In genomic region chr4:98444437-98445139, GRCm38 (mm10) we compare ENCODE assay signal across 8 mouse cellular contexts. TPM values are rescaled to one million over a fixed set of nuclear protein-coding genes. Genes with fewer than 3 reads are reported as not detected.
DNase-seq lines count a peak whose midpoint lies in the region; ATAC-seq and TF ChIP-seq lines count a peak whose summit lies in the region.

No protein-coding gene starts in this region.

- no peak for TF ChIP-seq EP300 in liver, embryonic 14.5 days (IDR thresholded peaks at IDR 0.05; ENCODE audit: low read depth)

- TF ChIP-seq POLR2A in cerebellum, adult 2 months (IDR thresholded peaks at IDR 0.05; ENCODE audit: borderline replicate concordance, insufficient read depth, low read length), result no peak
- no peak for TF ChIP-seq POLR2A in kidney, adult 2 months (IDR thresholded peaks at IDR 0.05; ENCODE audit: low read depth, low read length)

- H3K36me3 ChIP-seq in kidney, adult 2 months (ENCODE audit: control insufficient read depth, insufficient read depth, low read length), result peaks cover 1% of the 10 kb centered on the region
- no peaks in the 10 kb centered on the region for H3K36me3 ChIP-seq in liver, embryonic 14.5 days (replicated peaks; ENCODE audit: control insufficient read depth, insufficient read depth, low read depth)
- no peaks in the 10 kb centered on the region for H3K36me3 ChIP-seq in neural tube, embryonic 15.5 days

- no peaks in the 10 kb centered on the region for H3K27me3 ChIP-seq in cerebellum, adult 2 months (ENCODE audit: control insufficient read depth, insufficient read depth, low read length)
- H3K27me3 ChIP-seq in kidney, adult 2 months (replicated peaks; ENCODE audit: control insufficient read depth, insufficient read depth, low read length), result no peaks in the 10 kb centered on the region
- no peaks in the 10 kb centered on the region for H3K27me3 ChIP-seq in liver, embryonic 14.5 days (ENCODE audit: control insufficient read depth, insufficient read depth, low read length)
- H3K27me3 ChIP-seq in neural tube, embryonic 15.5 days (replicated peaks), result no peaks in the 10 kb centered on the region

- H3K4me2 ChIP-seq in liver, embryonic 14.5 days (ENCODE audit: low read depth), result no peak overlapping the region
- no peak overlapping the region for H3K4me2 ChIP-seq in neural tube, embryonic 15.5 days

- 80% methylated on average over 10 of the region's 10 CpGs for WGBS in cerebellum, adult 2 months
- WGBS in kidney, adult 2 months, result 85% methylated on average over 10 of the region's 10 CpGs
- WGBS in liver, embryonic 14.5 days (ENCODE audit: insufficient replicate concordance), result 75% methylated on average over 10 of the region's 10 CpGs
- 89% methylated on average over 10 of the region's 10 CpGs for whole genome bisulfite sequencing in neural tube, embryonic 15.5 days

- ATAC-seq in CD4-positive, CD25-positive, alpha-beta regulatory T cell, adult 4 months, result peak; percentile 80
- ATAC-seq in frontal cortex, adult (ENCODE audit: low TSS enrichment), result peak; percentile 97
- no peak for ATAC-seq in liver, embryonic 14.5 days (ENCODE audit: insufficient read depth)
- ATAC-seq in neural tube, embryonic 15.5 days (ENCODE audit: low FRiP score), result peak; percentile 85
- ATAC-seq in erythroblast, adult 5-6 weeks (replicated peaks; ENCODE audit: low FRiP score, poor library complexity, severe bottlenecking), result no peak

- H3K9ac ChIP-seq in liver, embryonic 14.5 days (replicated peaks), result no peak overlapping the region
- H3K9ac ChIP-seq in neural tube, embryonic 15.5 days (replicated peaks), result no peak overlapping the region

- TF ChIP-seq CTCF in cerebellum, adult 2 months (IDR thresholded peaks at IDR 0.05; ENCODE audit: borderline replicate concordance, insufficient read depth, low read depth, low read length), result peak; percentile 61; the same call in 1 of the 2 replicates
- TF ChIP-seq CTCF in kidney, adult 2 months (conservative IDR thresholded peaks at IDR 0.05; ENCODE audit: insufficient read depth, insufficient read length, low read depth, low read length), result peak; percentile 50
- TF ChIP-seq CTCF in liver, embryonic 14.5 days (IDR thresholded peaks at IDR 0.05; ENCODE audit: low read depth), result peak; percentile 34; the same call in 1 of the 2 replicates

- H3K4me3 ChIP-seq in cerebellum, adult 2 months (replicated peaks; ENCODE audit: insufficient read depth, low read depth, low read length), result no peak overlapping the region
- H3K4me3 ChIP-seq in kidney, adult 2 months (ENCODE audit: insufficient read depth, low read depth, low read length), result no peak overlapping the region
- H3K4me3 ChIP-seq in liver, embryonic 14.5 days (ENCODE audit: insufficient read depth in 1 of 2, low read depth in 2 of 2, low read length in 2 of 2), result no peak overlapping the region
- H3K4me3 ChIP-seq in neural tube, embryonic 15.5 days (replicated peaks), result no peak overlapping the region

- peak; percentile 72 for DNase-seq in 3T3-L1 (ENCODE audit: low read depth, low spot score)
- peak; percentile 10 to 33 for DNase-seq in cerebellum, adult 2 months
- no peak for DNase-seq in kidney, adult 2 months
- no peak for DNase-seq in liver, embryonic 14.5 days (ENCODE audit: low read depth in 3 of 3, low spot score in 3 of 3)

- no peak overlapping the region for H3K27ac ChIP-seq in cerebellum, adult 2 months (ENCODE audit: insufficient read depth, low read length)
- H3K27ac ChIP-seq in kidney, adult 2 months (ENCODE audit: insufficient read depth, low read depth, low read length), result no peak overlapping the region
- no peak overlapping the region for H3K27ac ChIP-seq in liver, embryonic 14.5 days
- 0 out of 2 replicates have a peak overlapping the region, but pooled peaks have one; percentile 9 for H3K27ac ChIP-seq in neural tube, embryonic 15.5 days (replicated peaks)

- H3K9me3 ChIP-seq in liver, embryonic 14.5 days (ENCODE audit: control insufficient read depth, low read length), result no peaks in the 10 kb centered on the region
- H3K9me3 ChIP-seq in neural tube, embryonic 15.5 days (replicated peaks), result no peaks in the 10 kb centered on the region

- H3K4me1 ChIP-seq in cerebellum, adult 2 months (ENCODE audit: control insufficient read depth, insufficient read depth, low read length), result no peaks in the 10 kb centered on the region
- no peaks in the 10 kb centered on the region for H3K4me1 ChIP-seq in kidney, adult 2 months (ENCODE audit: control insufficient read depth, insufficient read depth, low read length)
- H3K4me1 ChIP-seq in liver, embryonic 14.5 days (replicated peaks; ENCODE audit: control insufficient read depth in 2 of 2, insufficient read depth in 2 of 2, low read length in 1 of 2), result no peaks in the 10 kb centered on the region
- 0 out of 2 replicates have a peak, but pooled peaks cover 8% of the 10 kb centered on the region for H3K4me1 ChIP-seq in neural tube, embryonic 15.5 days

RNA-seq across cellular contexts. Expression of gene Patj, which starts 49.0 kb away (rescaled TPM):
- polyA plus RNA-seq in CD4-positive, CD25-positive, alpha-beta regulatory T cell, adult 4 months (2017; shearing (Covaris generic)), result 10 to 100 TPM; 31.9 to 36.1 TPM
- 124 and 141 TPM in 2 replicates for polyA plus RNA-seq in cerebellum, adult 2 months (2012; rRNA removed)
- polyA plus RNA-seq in kidney, adult 2 months (2012; rRNA removed), result 24.4 and 25.3 TPM in 2 replicates
- 0.65 and 1.1 TPM in 2 replicates for polyA plus RNA-seq in liver, embryonic 14.5 days (2012; rRNA removed)
- polyA plus RNA-seq in liver, embryonic 14.5 days (2014; fragmentation: Nextera tagmentation; extraction: Ambion mirVana), result 1.4 and 1.6 TPM in 2 replicates
- 7.1 and 8.8 TPM in 2 replicates for polyA plus RNA-seq in neural tube, embryonic 15.5 days (2015; fragmentation: Nextera tagmentation; extraction: Ambion mirVana)
- not detected in 2 replicates for total RNA-seq in erythroblast, adult 5-6 weeks (2015; ENCODE audit: low replicate concordance)
- total RNA-seq in erythroblast, adult 5-6 weeks (2017; ENCODE audit: low replicate concordance), result 0.34 and 4.2 TPM in 2 replicates

Comparison
In these comparisons a context has a peak if more than half of its experiments do, and no peak if none do; other contexts are left out.
1. DNase-seq: peak in 3T3-L1 (single experiment) and cerebellum, adult 2 months (2 of 2); none in kidney, adult 2 months (single experiment) and liver, embryonic 14.5 days (0 of 3).
2. ATAC-seq: peak in CD4-positive, CD25-positive, alpha-beta regulatory T cell, adult 4 months (single experiment), frontal cortex, adult (single experiment) and neural tube, embryonic 15.5 days (single experiment); none in liver, embryonic 14.5 days (single experiment) and erythroblast, adult 5-6 weeks (single experiment).
3. Peak in every context shown above with its lines, with median percentiles within 50 percentile points of each other: CTCF ChIP-seq.